Mouse (Mus musculus) E14TG2a.4 (cell line): ENCODE measurements around the gene Lsg1.

Source experiments
- CTCF ChIP-seq: conservative IDR thresholded peaks from 2 replicates; pipeline ENCODE4 v1.5.1; 2014; ENCODE audit warnings: low read length
- NANOG ChIP-seq: IDR thresholded peaks from 2 replicates; pipeline ENCODE4 v1.6.1; 2014; ENCODE audit warnings: borderline replicate concordance, low read length, mixed read lengths
- POU5F1 ChIP-seq: IDR thresholded peaks from 2 replicates; pipeline ENCODE4 v1.6.1; 2014; ENCODE audit warnings: low read length, borderline replicate concordance

DNA sequence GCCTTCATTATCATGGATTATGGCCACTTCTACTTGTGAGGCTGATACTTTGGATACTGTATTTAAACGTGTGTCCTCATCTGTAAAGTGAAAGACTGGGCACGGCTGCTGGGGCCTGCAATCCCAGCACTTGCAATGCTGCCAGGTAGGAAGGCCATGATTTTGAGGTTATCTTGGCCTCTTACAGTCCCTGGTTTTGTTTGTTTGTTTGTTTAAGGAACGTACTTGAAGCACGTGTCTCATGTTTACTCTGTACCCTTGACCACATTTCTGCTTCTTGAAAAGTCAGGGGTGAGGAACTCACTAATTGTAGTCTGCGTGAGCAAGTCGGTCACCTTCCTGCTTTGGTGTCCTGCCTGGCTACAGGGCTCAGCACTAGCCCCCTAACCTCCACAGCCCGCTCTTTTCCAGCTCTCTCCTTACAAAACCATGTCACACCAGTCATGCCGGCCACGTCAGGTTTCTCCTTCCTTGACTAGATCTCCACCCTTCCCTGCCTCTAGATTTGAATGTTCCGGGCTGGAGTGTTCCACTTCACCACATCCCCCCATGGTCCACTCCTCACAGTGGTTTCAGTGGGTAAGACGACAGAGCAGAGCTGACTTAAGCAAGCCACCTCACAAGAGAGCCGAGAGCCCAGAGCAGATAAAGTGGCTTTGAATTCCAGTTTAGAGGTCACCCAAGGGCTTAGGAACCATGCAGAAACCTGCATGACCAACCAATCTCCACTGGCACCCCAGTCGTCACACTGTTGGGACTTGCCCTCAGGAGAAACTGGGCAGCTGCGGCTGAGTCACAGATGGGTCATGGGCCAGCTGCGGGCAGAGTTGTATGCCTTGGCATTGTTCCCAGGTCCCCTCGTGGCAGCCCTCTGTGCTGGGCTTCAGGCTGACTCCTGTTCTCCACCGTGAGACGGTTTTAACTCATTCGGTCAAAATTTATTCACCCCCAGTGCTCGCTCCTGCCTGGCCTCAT lies 74.1 kb downstream of the Lsg1 start:
- TF ChIP-seq CTCF (no peak), NANOG (no peak), POU5F1 (no peak)
